Mouse (Mus musculus): ENCODE data around the gene Chmp3. TPM values are rescaled to one million over a fixed set of nuclear protein-coding genes. Genes with fewer than 3 reads are reported as not detected.

Chmp3 gene
- polyA plus RNA-seq, 1 experiment from 2014 or later = 63.2 TPM

Other genes with a start within 250 kb of the Chmp3 start
- gene Smyd1, start 221.6 kb upstream of the Chmp3 start, polyA plus RNA-seq (2016; fragmentation: Nextera tagmentation; extraction: Ambion mirVana) = 110 and 113 TPM in 2 replicates
- gene Cd8b1, start 221.0 kb upstream of the Chmp3 start, polyA plus RNA-seq (2016; fragmentation: Nextera tagmentation; extraction: Ambion mirVana) = not detected in 2 replicates
- gene Cd8a, start 170.4 kb upstream of the Chmp3 start, polyA plus RNA-seq (2016; fragmentation: Nextera tagmentation; extraction: Ambion mirVana) = not detected in 2 replicates
- gene Rmnd5a, start 103.2 kb upstream of the Chmp3 start, polyA plus RNA-seq (2016; fragmentation: Nextera tagmentation; extraction: Ambion mirVana) = 15.2 and 17.0 TPM in 2 replicates
- gene Rnf103, start 49.9 kb upstream of the Chmp3 start, polyA plus RNA-seq (2016; fragmentation: Nextera tagmentation; extraction: Ambion mirVana) = 20.7 and 21.6 TPM in 2 replicates
- 48.5 and 51.7 TPM in 2 replicates for gene Kdm3a, start 89.2 kb downstream of the Chmp3 start, polyA plus RNA-seq (2016; fragmentation: Nextera tagmentation; extraction: Ambion mirVana)
- gene Reep1, start 163.8 kb downstream of the Chmp3 start, polyA plus RNA-seq (2016; fragmentation: Nextera tagmentation; extraction: Ambion mirVana) = 22.3 and 22.9 TPM in 2 replicates

Data from heart, embryonic 12.5 days (tissue).